Mouse (Mus musculus) liver, embryonic 12.5 days (tissue): ENCODE measurements around the gene Atp4a. TPM values are rescaled to one million over a fixed set of nuclear protein-coding genes. Genes with fewer than 3 reads are reported as not detected.
"Not testable (repeated sequence)": the region's sequence is repeated elsewhere in the genome, so short reads cannot be mapped to it uniquely, and the experiment has no call there.

Source experiments
- ATAC-seq: fragments of 200-750 bp; cut with Nextera tagmentation; 2 replicates; pipeline ENCODE4 v1.8.0; 2017; ENCODE audit warnings: moderate number of reproducible peaks, mild to moderate bottlenecking, moderate library complexity
- H3K27ac ChIP-seq: fragments of 300-500 bp; sonication (generic); 2 replicates; pipeline ENCODE4 v1.5.1; 2016; ENCODE audit warnings: mild to moderate bottlenecking
- H3K27me3 ChIP-seq: fragments of 300-500 bp; sonication (generic); replicated peaks from 2 replicates; pipeline ENCODE4 v1.6.1; 2016; ENCODE audit warnings: mild to moderate bottlenecking, moderate library complexity
- H3K36me3 ChIP-seq: fragments of 300-500 bp; sonication (generic); 2 replicates; pipeline ENCODE4 v1.6.1; 2016; ENCODE audit warnings: mild to moderate bottlenecking, moderate library complexity
- H3K4me1 ChIP-seq: fragments of 300-500 bp; sonication (generic); 2 replicates; pipeline ENCODE4 v1.6.1; 2016
- H3K4me2 ChIP-seq: fragments of 300-500 bp; sonication (generic); 2 replicates; pipeline ENCODE4 v1.6.1; 2016; ENCODE audit warnings: mild to moderate bottlenecking, moderate library complexity
- H3K4me3 ChIP-seq: fragments of 300-500 bp; sonication (generic); 2 replicates; pipeline ENCODE4 v1.5.1; 2016; ENCODE audit warnings: mild to moderate bottlenecking, moderate library complexity
- H3K9ac ChIP-seq: fragments of 300-500 bp; sonication (generic); 2 replicates; pipeline ENCODE4 v1.6.1; 2016; ENCODE audit warnings: mild to moderate bottlenecking, moderate library complexity
- H3K9me3 ChIP-seq: fragments of 300-500 bp; sonication (generic); replicated peaks from 2 replicates; pipeline ENCODE4 v1.6.1; 2016; ENCODE audit warnings: mild to moderate bottlenecking, moderate library complexity
- WGBS: fragments of 180-500 bp; shearing (Covaris S2); methylation state at CpG from one replicate; pipeline ENCODE4 v1.1.7; 2016; ENCODE audit not compliant: insufficient replicate concordance; 5-methylcytosine and 5-hydroxymethylcytosine counted together
- polyA plus RNA-seq: library from polyadenylated mRNA; unstranded; fragments of >200 nt; fragmentation: Nextera tagmentation; extraction: Ambion mirVana; gene quantifications from 2 replicates; pipeline ENCODE4 v1.2.1, GENCODE M21; 2016

Gene Atp4a
- polyA plus RNA-seq, 1 experiment from 2014 or later = 1.8 TPM

- H3K9ac ChIP-seq = no peak overlapping the region
- no peak overlapping the region for H3K4me2 ChIP-seq
- H3K36me3 ChIP-seq = peaks cover 55% of the 10 kb centered on the region
- H3K9me3 ChIP-seq = no peaks in the 10 kb centered on the region
- H3K27me3 ChIP-seq = no peaks in the 10 kb centered on the region
- H3K27ac ChIP-seq = no peak overlapping the region
- no peak for ATAC-seq
- no peak overlapping the region for H3K4me3 ChIP-seq
- WGBS = 69% methylated on average over 3 of the region's 3 CpGs
- no peaks in the 10 kb centered on the region for H3K4me1 ChIP-seq
Observed at GRCm38 (mm10) chr7:30736211-30736610, 24.2 kb downstream of the Atp4a start.

GRCm38 (mm10) chr7:30742570-30742969 is 30.6 kb downstream of the Atp4a start:
- ATAC-seq = not testable (repeated sequence)

GRCm38 (mm10) chr7:30743617-30744016 is 31.6 kb downstream of the Atp4a start, which contains the start of gene Gapdhs:
TSS of gene Gapdhs (minus strand) at chr7:30743681.
- H3K27ac ChIP-seq, H3K36me3 ChIP-seq, H3K9me3 ChIP-seq, H3K4me3 ChIP-seq, H3K9ac ChIP-seq, H3K4me1 ChIP-seq, H3K4me2 ChIP-seq, H3K27me3 ChIP-seq: not testable (repeated sequence)
- ATAC-seq = peak; percentile 36; the same call in 1 of the 2 replicates
- 70% methylated on average over 1 of the region's 4 CpGs for WGBS

More at GRCm38 (mm10) chr7:30742570-30742969, 30.6 kb downstream of the Atp4a start:
- WGBS = 69% methylated on average over 2 of the region's 2 CpGs
- H3K9ac ChIP-seq, H3K36me3 ChIP-seq, H3K4me1 ChIP-seq, H3K27me3 ChIP-seq, H3K4me2 ChIP-seq, H3K9me3 ChIP-seq, H3K27ac ChIP-seq, H3K4me3 ChIP-seq: not testable (repeated sequence)

- no peaks in the 10 kb centered on the region for H3K27me3 ChIP-seq
- H3K9me3 ChIP-seq = no peaks in the 10 kb centered on the region
- H3K4me3 ChIP-seq = no peak overlapping the region
- no peak overlapping the region for H3K4me2 ChIP-seq
- 35% methylated on average over 4 of the region's 4 CpGs for WGBS
- no peak for ATAC-seq
- H3K36me3 ChIP-seq = peaks cover 4% of the 10 kb centered on the region; the same call in 1 of the 2 replicates
- H3K9ac ChIP-seq = no peak overlapping the region
- H3K27ac ChIP-seq = no peak overlapping the region
- H3K4me1 ChIP-seq = peaks cover 6% of the 10 kb centered on the region; the same call in 1 of the 2 replicates
Observed at GRCm38 (mm10) chr7:30744022-30744598, 32.1 kb downstream of the Atp4a start.

GRCm38 (mm10) chr7:30747525-30748204 is 35.7 kb downstream of the Atp4a start:
- Histone ChIP-seq H3K4me1 (peaks cover 6% of the 10 kb centered on the region; the same call in 1 of the 2 replicates), H3K4me2 (no peak overlapping the region), H3K27me3 (no peaks in the 10 kb centered on the region), H3K9me3 (no peaks in the 10 kb centered on the region), H3K27ac (no peak overlapping the region), H3K36me3 (no peaks in the 10 kb centered on the region), H3K4me3 (no peak overlapping the region), H3K9ac (no peak overlapping the region)
- 73% methylated on average over 7 of the region's 7 CpGs for WGBS
- no peak for ATAC-seq

- no peak overlapping the region for H3K4me2 ChIP-seq
- H3K4me3 ChIP-seq = no peak overlapping the region
- no peaks in the 10 kb centered on the region for H3K4me1 ChIP-seq
- 73% methylated on average over 13 of the region's 13 CpGs for WGBS
- H3K9ac ChIP-seq = no peak overlapping the region
- 0 out of 2 replicates have a peak, but pooled peaks cover 5% of the 10 kb centered on the region for H3K9me3 ChIP-seq
- ATAC-seq = no peak
- H3K27me3 ChIP-seq = no peaks in the 10 kb centered on the region
- no peak overlapping the region for H3K27ac ChIP-seq
- peaks cover 1% of the 10 kb centered on the region; the same call in 1 of the 2 replicates for H3K36me3 ChIP-seq
Observed at GRCm38 (mm10) chr7:30749824-30750606, 38.0 kb downstream of the Atp4a start.

GRCm38 (mm10) chr7:30751086-30751669 is 39.2 kb downstream of the Atp4a start, which contains the start of gene Sbsn:
TSS of gene Sbsn (plus strand) at chr7:30751471.
- no peak within 1 kb of the TSS for H3K4me2 ChIP-seq
- no peak within 1 kb of the TSS for H3K4me3 ChIP-seq
- H3K27me3 ChIP-seq = no peaks in the 10 kb centered on the region
- no peaks in the 10 kb centered on the region for H3K4me1 ChIP-seq
- peaks cover 5% of the 10 kb centered on the region; the same call in 1 of the 2 replicates for H3K36me3 ChIP-seq
- H3K9ac ChIP-seq = no peak within 1 kb of the TSS
- no peak within 1 kb of the TSS for H3K27ac ChIP-seq
- no peak for ATAC-seq
- H3K9me3 ChIP-seq = 0 out of 2 replicates have a peak, but pooled peaks cover 9% of the 10 kb centered on the region
- 46% methylated on average over 5 of the region's 5 CpGs for WGBS

- Histone ChIP-seq H3K4me1 (peaks cover 16% of the 10 kb centered on the region), H3K27ac (no peak overlapping the region), H3K36me3 (peaks cover 5% of the 10 kb centered on the region; the same call in 1 of the 2 replicates), H3K4me2 (no peak overlapping the region), H3K9ac (no peak overlapping the region), H3K4me3 (no peak overlapping the region), H3K9me3 (0 out of 2 replicates have a peak, but pooled peaks cover 9% of the 10 kb centered on the region), H3K27me3 (no peaks in the 10 kb centered on the region; the same call in 1 of the 2 replicates)
- no peak for ATAC-seq
- 62% methylated on average over 3 of the region's 3 CpGs for WGBS
Observed at GRCm38 (mm10) chr7:30757001-30757400, 45.0 kb downstream of the Atp4a start.

- H3K27me3 ChIP-seq = peaks cover 12% of the 10 kb centered on the region
- H3K9me3 ChIP-seq = 0 out of 2 replicates have a peak, but pooled peaks cover 9% of the 10 kb centered on the region
- no peak for ATAC-seq
- 29% methylated on average over 4 of the region's 4 CpGs for WGBS
- H3K4me2 ChIP-seq = no peak overlapping the region
- H3K4me1 ChIP-seq = peaks cover 22% of the 10 kb centered on the region
- no peak overlapping the region for H3K27ac ChIP-seq
- H3K9ac ChIP-seq = no peak overlapping the region
- no peak overlapping the region for H3K4me3 ChIP-seq
- H3K36me3 ChIP-seq = peaks cover 5% of the 10 kb centered on the region; the same call in 1 of the 2 replicates
Observed at GRCm38 (mm10) chr7:30758853-30759252, 46.8 kb downstream of the Atp4a start.

- H3K9me3 ChIP-seq = no peaks in the 10 kb centered on the region
- peak; percentile 60 for ATAC-seq
- no peak overlapping the region for H3K27ac ChIP-seq
- no peak overlapping the region for H3K9ac ChIP-seq
- 12% methylated on average over 4 of the region's 4 CpGs for WGBS
- H3K4me3 ChIP-seq = no peak overlapping the region
- peaks cover 22% of the 10 kb centered on the region for H3K4me1 ChIP-seq
- H3K36me3 ChIP-seq = no peaks in the 10 kb centered on the region
- peaks cover 36% of the 10 kb centered on the region for H3K27me3 ChIP-seq
- no peak overlapping the region for H3K4me2 ChIP-seq
Observed at GRCm38 (mm10) chr7:30761769-30762352, 49.9 kb downstream of the Atp4a start.

- ATAC-seq = no peak
- H3K27me3 ChIP-seq = peaks cover 36% of the 10 kb centered on the region
- no peaks in the 10 kb centered on the region for H3K36me3 ChIP-seq
- H3K4me3 ChIP-seq = no peak within 1 kb of the TSS
- 49% methylated on average over 5 of the region's 5 CpGs for WGBS
- no peak within 1 kb of the TSS for H3K27ac ChIP-seq
- H3K9ac ChIP-seq = no peak within 1 kb of the TSS
- peaks cover 22% of the 10 kb centered on the region for H3K4me1 ChIP-seq
- no peaks in the 10 kb centered on the region for H3K9me3 ChIP-seq
- no peak within 1 kb of the TSS for H3K4me2 ChIP-seq
Observed at GRCm38 (mm10) chr7:30763456-30763855, 51.4 kb downstream of the Atp4a start, which contains the start of gene Dmkn. TSS of gene Dmkn (plus strand) at chr7:30763756.
